Mouse (Mus musculus) liver, embryonic 14.5 days (tissue): ENCODE data around the gene Zfp512.
"Not testable (repeated sequence)": the region's sequence is repeated elsewhere in the genome, so short reads cannot be mapped to it uniquely, and the experiment has no call there.

Source experiments
- CTCF ChIP-seq: IDR thresholded peaks from 2 replicates; pipeline ENCODE4 v1.5.1; 2016; ENCODE audit warnings: antibody characterized with exemption, low read depth, control low read depth
- EP300 ChIP-seq: IDR thresholded peaks from 2 replicates; pipeline ENCODE4 v1.6.1; 2016; ENCODE audit warnings: antibody characterized with exemption, low read depth

DNA sequence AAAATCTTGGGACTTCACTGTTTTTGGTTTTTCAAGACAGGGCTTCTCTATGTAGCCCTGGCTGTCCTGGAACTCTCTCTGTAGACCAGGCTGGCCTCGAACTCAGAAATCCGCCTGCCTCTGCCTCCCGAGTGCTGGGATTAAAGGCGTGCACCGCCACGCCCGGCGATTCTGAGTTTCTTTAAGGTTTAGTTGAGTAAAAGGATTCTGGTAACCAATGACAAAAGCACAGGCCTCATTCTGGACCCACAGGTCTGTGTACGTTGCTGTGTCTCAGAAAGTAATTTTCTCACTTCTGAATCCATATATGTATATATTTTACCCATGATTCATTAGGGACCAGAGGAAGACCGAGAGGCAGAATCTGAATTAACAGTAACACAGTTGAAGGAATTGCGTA, 75.5 kb downstream of the Zfp512 start, which contains the start of gene Supt7l:
- not testable (repeated sequence) for TF ChIP-seq CTCF, EP300
